Mouse (Mus musculus) kidney, postnatal 25 days (tissue): ENCODE measurements around the gene Cdc25a.

ENCODE experiments used
- DNase-seq, 2 experiments: peaks; one replicate each; pipeline ENCODE4 v3.0.0; 2021; ENCODE audit warnings: mixed read lengths in 2 of 2

The Cdc25a gene

GRCm38 (mm10) chr9:109874797-109875691 is at the start of gene Cdc25a:
Gene Cdc25a, plus strand, starts transcription at chr9:109875579.
- DNase-seq, result peak; percentile 99

GRCm38 (mm10) chr9:109825739-109826138 is 49.6 kb upstream of the Cdc25a start:
- no peak for DNase-seq

- DNase-seq, result no peak
These were observed 49.2 kb upstream of the Cdc25a start for GRCm38 (mm10) chr9:109826181-109826580.

GRCm38 (mm10) chr9:109832391-109833087 is 42.8 kb upstream of the Cdc25a start, which contains the start of gene Nme6:
Gene Nme6, plus strand, starts transcription at chr9:109832749.
- DNase-seq, result peak; percentile 91

GRCm38 (mm10) chr9:109833088-109833412 is 42.3 kb upstream of the Cdc25a start:
- no peak for DNase-seq

GRCm38 (mm10) chr9:109849312-109849758 is 26.0 kb upstream of the Cdc25a start, which contains the start of gene Camp:
Gene Camp, minus strand, starts transcription at chr9:109849617.
- DNase-seq, result peak; percentile 6 to 51

GRCm38 (mm10) chr9:109850099-109850498 is 25.3 kb upstream of the Cdc25a start:
- no peak for DNase-seq

- DNase-seq, result no peak
These were observed 21.0 kb upstream of the Cdc25a start for GRCm38 (mm10) chr9:109854341-109854740.

GRCm38 (mm10) chr9:109855947-109856346 is 19.4 kb upstream of the Cdc25a start:
- no peak for DNase-seq

GRCm38 (mm10) chr9:109862397-109863044 is 12.9 kb upstream of the Cdc25a start:
- peak; percentile 75 to 86 for DNase-seq

GRCm38 (mm10) chr9:109863085-109863484 is 12.3 kb upstream of the Cdc25a start:
- no peak for DNase-seq

GRCm38 (mm10) chr9:109866218-109866617 is 9.2 kb upstream of the Cdc25a start:
- no peak for DNase-seq

GRCm38 (mm10) chr9:109870983-109871572 is 4.3 kb upstream of the Cdc25a start:
- DNase-seq, result peak; percentile 43 to 47

GRCm38 (mm10) chr9:109875695-109876601 is 569 bp downstream of the Cdc25a start:
- peak; percentile 71 to 87 for DNase-seq

- DNase-seq, result peak; percentile 50 to 66
These were observed 1.4 kb downstream of the Cdc25a start for GRCm38 (mm10) chr9:109876756-109877155.

GRCm38 (mm10) chr9:109877666-109878065 is 2.3 kb downstream of the Cdc25a start:
- no peak for DNase-seq

GRCm38 (mm10) chr9:109879305-109879704 is 3.9 kb downstream of the Cdc25a start:
- DNase-seq, result no peak

- peak in 1 of 2 experiments; percentile 46 for DNase-seq
These were observed 10.9 kb downstream of the Cdc25a start for GRCm38 (mm10) chr9:109886259-109886658.

GRCm38 (mm10) chr9:109887321-109887720 is 11.9 kb downstream of the Cdc25a start:
- peak; percentile 74 to 79 for DNase-seq

GRCm38 (mm10) chr9:109891501-109891900 is 16.1 kb downstream of the Cdc25a start:
- no peak for DNase-seq

- peak; percentile 83 to 89 for DNase-seq
These were observed 17.4 kb downstream of the Cdc25a start for GRCm38 (mm10) chr9:109892651-109893250.
